In the genomic region with DNA sequence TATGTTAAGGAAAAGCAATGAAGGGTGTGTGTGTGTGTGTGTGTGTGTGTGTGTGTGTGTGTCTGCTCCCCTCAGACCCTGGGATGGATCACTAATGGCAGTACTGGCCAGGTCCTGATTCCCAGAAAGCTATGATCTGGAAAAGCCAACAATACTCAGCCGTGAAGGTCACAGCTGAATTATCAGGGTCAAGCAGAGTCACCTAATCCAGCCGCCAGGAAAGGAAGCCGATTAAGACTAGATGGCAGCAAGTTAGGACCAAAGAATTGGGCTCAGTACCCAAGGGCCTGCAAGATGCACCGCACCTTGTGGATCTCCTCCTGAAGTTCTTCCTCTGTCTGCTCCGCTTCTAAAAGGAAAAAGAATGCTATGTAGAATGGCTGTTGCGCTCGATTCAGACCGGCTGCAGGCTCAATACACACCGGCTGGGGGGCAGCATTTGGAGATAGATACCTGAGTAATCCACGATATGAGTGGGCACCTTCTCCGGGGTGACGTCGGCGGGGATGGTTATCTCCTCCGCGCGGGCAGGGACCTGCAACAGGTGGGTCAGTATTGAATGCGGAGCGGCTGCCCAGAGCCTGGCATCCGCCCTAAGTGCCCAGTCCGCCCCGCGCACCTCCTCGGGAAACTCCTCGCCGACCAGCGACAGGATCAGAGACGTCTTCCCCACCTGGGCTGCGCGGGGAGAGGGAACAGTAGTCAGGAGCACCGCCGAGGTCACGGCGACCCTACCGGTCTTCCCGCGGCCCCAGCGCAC, we compare ENCODE assay signal across 7 mouse cellular contexts. TPM values are rescaled to one million over a fixed set of nuclear protein-coding genes. Genes with fewer than 3 reads are reported as not detected.
DNase-seq lines count a peak whose midpoint lies in the region; ATAC-seq lines count a peak whose summit lies in the region.

No protein-coding gene starts in this region.

- peak overlapping the region; percentile 81 for H3K4me3 ChIP-seq in lung, embryonic 16.5 days (ENCODE audit: low read length)
- H3K4me3 ChIP-seq in embryonic facial prominence, embryonic 11.5 days (ENCODE audit: low read depth, low read length) = peak overlapping the region; percentile 84
- H3K4me3 ChIP-seq in hindbrain, embryonic 13.5 days = peak overlapping the region; percentile 90
- H3K4me3 ChIP-seq in liver, embryonic 16.5 days (ENCODE audit: low read depth, low read length) = peak overlapping the region; percentile 87

- no peaks in the 10 kb centered on the region for H3K27me3 ChIP-seq in lung, embryonic 16.5 days (ENCODE audit: control insufficient read depth, insufficient read depth, low read depth, low read length)
- no peaks in the 10 kb centered on the region for H3K27me3 ChIP-seq in embryonic facial prominence, embryonic 11.5 days (ENCODE audit: control insufficient read depth, insufficient read depth, low read length)
- H3K27me3 ChIP-seq in hindbrain, embryonic 13.5 days = no peaks in the 10 kb centered on the region
- no peaks in the 10 kb centered on the region for H3K27me3 ChIP-seq in liver, embryonic 16.5 days (ENCODE audit: control insufficient read depth, insufficient read depth, low read depth, low read length)

- DNase-seq in lung, postnatal 25 days (ENCODE audit: low spot score) = no peak
- no peak for DNase-seq in embryonic facial prominence, embryonic 11.5 days (ENCODE audit: low spot score)
- no peak for DNase-seq in adrenal gland, postnatal 10 days
- DNase-seq in gastrocnemius, adult 18-20 months (ENCODE audit: low spot score) = no peak

- WGBS in lung, embryonic 16.5 days = 1% methylated on average over 37 of the region's 38 CpGs
- 3% methylated on average over 36 of the region's 38 CpGs for WGBS in embryonic facial prominence, embryonic 11.5 days
- WGBS in hindbrain, embryonic 13.5 days = 6% methylated on average over 36 of the region's 38 CpGs
- 2% methylated on average over 36 of the region's 38 CpGs for WGBS in liver, embryonic 16.5 days (ENCODE audit: insufficient replicate concordance)

- H3K9me3 ChIP-seq in lung, embryonic 16.5 days (ENCODE audit: control insufficient read depth, low read length) = no peaks in the 10 kb centered on the region
- H3K9me3 ChIP-seq in embryonic facial prominence, embryonic 11.5 days (replicated peaks; ENCODE audit: control insufficient read depth, low read length) = no peaks in the 10 kb centered on the region
- H3K9me3 ChIP-seq in hindbrain, embryonic 13.5 days = no peaks in the 10 kb centered on the region
- H3K9me3 ChIP-seq in liver, embryonic 16.5 days (replicated peaks; ENCODE audit: control insufficient read depth, low read length) = no peaks in the 10 kb centered on the region

- peak overlapping the region; percentile 76 for H3K9ac ChIP-seq in lung, embryonic 16.5 days (ENCODE audit: low read length)
- peak overlapping the region; percentile 82 for H3K9ac ChIP-seq in embryonic facial prominence, embryonic 11.5 days (replicated peaks; ENCODE audit: low read length)
- H3K9ac ChIP-seq in hindbrain, embryonic 13.5 days = peak overlapping the region; percentile 88
- peak overlapping the region; percentile 87 for H3K9ac ChIP-seq in liver, embryonic 16.5 days (ENCODE audit: low read depth, low read length)

- peak overlapping the region; percentile 87 for H3K4me2 ChIP-seq in lung, embryonic 16.5 days (ENCODE audit: low read depth, low read length)
- peak overlapping the region; percentile 89 for H3K4me2 ChIP-seq in embryonic facial prominence, embryonic 11.5 days (ENCODE audit: low read depth, low read length)
- H3K4me2 ChIP-seq in hindbrain, embryonic 13.5 days = peak overlapping the region; percentile 96
- H3K4me2 ChIP-seq in liver, embryonic 16.5 days (ENCODE audit: low read depth, low read length) = peak overlapping the region; percentile 87

- H3K36me3 ChIP-seq in lung, embryonic 16.5 days (ENCODE audit: control insufficient read depth, insufficient read depth, low read length) = peaks cover 29% of the 10 kb centered on the region
- H3K36me3 ChIP-seq in embryonic facial prominence, embryonic 11.5 days (replicated peaks; ENCODE audit: control insufficient read depth, insufficient read depth, low read depth, low read length) = peaks cover 16% of the 10 kb centered on the region
- H3K36me3 ChIP-seq in hindbrain, embryonic 13.5 days = peaks cover 61% of the 10 kb centered on the region
- peaks cover 35% of the 10 kb centered on the region for H3K36me3 ChIP-seq in liver, embryonic 16.5 days (ENCODE audit: control insufficient read depth, insufficient read depth)

- H3K4me1 ChIP-seq in lung, embryonic 16.5 days (replicated peaks; ENCODE audit: control insufficient read depth, insufficient read depth, low read length) = peaks cover 12% of the 10 kb centered on the region
- peaks cover 3% of the 10 kb centered on the region for H3K4me1 ChIP-seq in embryonic facial prominence, embryonic 11.5 days (ENCODE audit: control insufficient read depth, insufficient read depth, low read length)
- peaks cover 23% of the 10 kb centered on the region for H3K4me1 ChIP-seq in hindbrain, embryonic 13.5 days (replicated peaks)
- H3K4me1 ChIP-seq in liver, embryonic 16.5 days (ENCODE audit: control insufficient read depth, low read depth, low read length) = peaks cover 23% of the 10 kb centered on the region

- ATAC-seq in lung, embryonic 16.5 days (ENCODE audit: low read depth) = no peak
- peak; percentile 2; the same call in 1 of the 2 replicates for ATAC-seq in embryonic facial prominence, embryonic 11.5 days (replicated peaks; ENCODE audit: insufficient number of reproducible peaks, low FRiP score, low TSS enrichment, low read depth)
- no peak; the same call in 1 of the 2 replicates for ATAC-seq in hindbrain, embryonic 13.5 days (ENCODE audit: low FRiP score)
- ATAC-seq in liver, embryonic 16.5 days (ENCODE audit: low read depth) = peak; percentile 42

- peak overlapping the region; percentile 67 for H3K27ac ChIP-seq in lung, embryonic 16.5 days (ENCODE audit: low read length)
- H3K27ac ChIP-seq in embryonic facial prominence, embryonic 11.5 days (replicated peaks; ENCODE audit: low read depth, low read length) = peak overlapping the region; percentile 47; the same call in 1 of the 2 replicates
- peak overlapping the region; percentile 79 for H3K27ac ChIP-seq in hindbrain, embryonic 13.5 days
- peak overlapping the region; percentile 84 for H3K27ac ChIP-seq in liver, embryonic 16.5 days (ENCODE audit: low read length)

RNA-seq across cellular contexts. Expression of a gene that starts 0.8 kb away (rescaled TPM):
- polyA plus RNA-seq in lung, embryonic 16.5 days (2015; fragmentation: Nextera tagmentation; extraction: Ambion mirVana) = 18.3 and 18.6 TPM in 2 replicates
- polyA plus RNA-seq in embryonic facial prominence, embryonic 11.5 days (2014; fragmentation: Nextera tagmentation; extraction: Ambion mirVana) = 7.1 and 9.7 TPM in 2 replicates
- 14.5 and 15.9 TPM in 2 replicates for polyA plus RNA-seq in hindbrain, embryonic 13.5 days (2015; fragmentation: Nextera tagmentation; extraction: Ambion mirVana)
- polyA plus RNA-seq in liver, embryonic 16.5 days (2015; fragmentation: Nextera tagmentation; extraction: Ambion mirVana) = 11.4 and 12.3 TPM in 2 replicates
- total RNA-seq in adrenal gland, postnatal 10 days (2021) = 10 to 100 TPM; 71.6 to 98.5 TPM
- total RNA-seq in gastrocnemius, adult 18-20 months (2021) = 10 to 100 TPM; 72.4 to 72.9 TPM

RNA-seq across cellular contexts. Expression of a gene that starts 2.3 kb away (rescaled TPM):
- 1.9 and 2.3 TPM in 2 replicates for polyA plus RNA-seq in lung, embryonic 16.5 days (2015; fragmentation: Nextera tagmentation; extraction: Ambion mirVana)
- 0.36 and 1.2 TPM in 2 replicates for polyA plus RNA-seq in embryonic facial prominence, embryonic 11.5 days (2014; fragmentation: Nextera tagmentation; extraction: Ambion mirVana)
- polyA plus RNA-seq in hindbrain, embryonic 13.5 days (2015; fragmentation: Nextera tagmentation; extraction: Ambion mirVana) = 8.1 and 8.5 TPM in 2 replicates
- 0.64 and 0.65 TPM in 2 replicates for polyA plus RNA-seq in liver, embryonic 16.5 days (2015; fragmentation: Nextera tagmentation; extraction: Ambion mirVana)
- total RNA-seq in adrenal gland, postnatal 10 days (2021) = 10 to 100 TPM in 1 of 2 experiments, 1 to 10 TPM in 1; 7.0 to 12.3 TPM
- 10 to 100 TPM; 10.0 to 11.8 TPM for total RNA-seq in gastrocnemius, adult 18-20 months (2021)

RNA-seq across cellular contexts. Expression of a gene that starts 6.7 kb away (rescaled TPM):
- 0.68 and 1.5 TPM in 2 replicates for polyA plus RNA-seq in lung, embryonic 16.5 days (2015; fragmentation: Nextera tagmentation; extraction: Ambion mirVana)
- 1.1 and 1.5 TPM in 2 replicates for polyA plus RNA-seq in embryonic facial prominence, embryonic 11.5 days (2014; fragmentation: Nextera tagmentation; extraction: Ambion mirVana)
- polyA plus RNA-seq in hindbrain, embryonic 13.5 days (2015; fragmentation: Nextera tagmentation; extraction: Ambion mirVana) = 24.2 and 25.5 TPM in 2 replicates
- 0.30 and 0.45 TPM in 2 replicates for polyA plus RNA-seq in liver, embryonic 16.5 days (2015; fragmentation: Nextera tagmentation; extraction: Ambion mirVana)
- 10 to 100 TPM; 11.9 to 14.6 TPM for total RNA-seq in adrenal gland, postnatal 10 days (2021)
- total RNA-seq in gastrocnemius, adult 18-20 months (2021) = 10 to 100 TPM; 10.7 to 14.7 TPM

RNA-seq across cellular contexts. Expression of a gene that starts 10.6 kb away (rescaled TPM):
- polyA plus RNA-seq in lung, embryonic 16.5 days (2015; fragmentation: Nextera tagmentation; extraction: Ambion mirVana) = 314 and 316 TPM in 2 replicates
- polyA plus RNA-seq in embryonic facial prominence, embryonic 11.5 days (2014; fragmentation: Nextera tagmentation; extraction: Ambion mirVana) = 323 and 352 TPM in 2 replicates
- 325 and 337 TPM in 2 replicates for polyA plus RNA-seq in hindbrain, embryonic 13.5 days (2015; fragmentation: Nextera tagmentation; extraction: Ambion mirVana)
- 106 and 112 TPM in 2 replicates for polyA plus RNA-seq in liver, embryonic 16.5 days (2015; fragmentation: Nextera tagmentation; extraction: Ambion mirVana)
- 100 to 1,000 TPM; 138 to 157 TPM for total RNA-seq in adrenal gland, postnatal 10 days (2021)
- total RNA-seq in gastrocnemius, adult 18-20 months (2021) = 10 to 100 TPM; 88.4 to 92.9 TPM

RNA-seq across cellular contexts. Expression of a gene that starts 15.1 kb away (rescaled TPM):
- polyA plus RNA-seq in lung, embryonic 16.5 days (2015; fragmentation: Nextera tagmentation; extraction: Ambion mirVana) = 55.4 and 57.2 TPM in 2 replicates
- polyA plus RNA-seq in embryonic facial prominence, embryonic 11.5 days (2014; fragmentation: Nextera tagmentation; extraction: Ambion mirVana) = 42.0 and 47.7 TPM in 2 replicates
- polyA plus RNA-seq in hindbrain, embryonic 13.5 days (2015; fragmentation: Nextera tagmentation; extraction: Ambion mirVana) = 62.9 and 64.2 TPM in 2 replicates
- polyA plus RNA-seq in liver, embryonic 16.5 days (2015; fragmentation: Nextera tagmentation; extraction: Ambion mirVana) = 20.7 and 23.5 TPM in 2 replicates
- total RNA-seq in adrenal gland, postnatal 10 days (2021) = 10 to 100 TPM; 54.9 to 62.3 TPM
- total RNA-seq in gastrocnemius, adult 18-20 months (2021) = 10 to 100 TPM; 12.6 to 14.2 TPM

Comparison
In these comparisons a context has a peak if more than half of its experiments do, and no peak if none do; other contexts are left out.
1. ATAC-seq: peak in embryonic facial prominence, embryonic 11.5 days (single experiment) and liver, embryonic 16.5 days (single experiment); none in lung, embryonic 16.5 days (single experiment) and hindbrain, embryonic 13.5 days (single experiment).
2. RNA of a gene that starts 6.7 kb away (polyA plus RNA-seq): 24.2 to 25.5 TPM in hindbrain, embryonic 13.5 days; 1.1 to 1.5 TPM in embryonic facial prominence, embryonic 11.5 days, 0.68 to 1.5 TPM in lung, embryonic 16.5 days and 0.30 to 0.45 TPM in liver, embryonic 16.5 days; every median in the first group is over 10 times any median in the second.
3. Peak in every context shown above with its lines, with median percentiles within 50 percentile points of each other: H3K27ac ChIP-seq, H3K4me2 ChIP-seq, H3K4me3 ChIP-seq and H3K9ac ChIP-seq.